Comparison of ENCODE assay signal across 20 mouse cellular contexts in genomic region chr12:71924978-71925529, GRCm38 (mm10).
DNase-seq lines count a peak whose midpoint lies in the region; ATAC-seq lines count a peak whose summit lies in the region.
"Had no signal": no experiment of that assay in that cellular context is flagged by ENCODE, and none has a peak within 500 bp of the region (broad histone marks: within the 10 kb centered on the region; RNA-seq: fewer than 3 reads in every experiment).

No protein-coding gene starts in this region.

- no peak overlapping the region for H3K4me2 ChIP-seq in heart, embryonic 14.5 days (ENCODE audit: low read length)
- H3K4me2 ChIP-seq in kidney, embryonic 15.5 days = no peak overlapping the region
- H3K4me2 ChIP-seq: embryonic facial prominence, embryonic 15.5 days; hindbrain, embryonic 13.5 days had no signal

- 0 out of 2 replicates have a peak, but pooled peaks cover 7% of the 10 kb centered on the region for H3K36me3 ChIP-seq in heart, embryonic 14.5 days (ENCODE audit: control insufficient read depth, insufficient read depth, low read length)
- no peaks in the 10 kb centered on the region for H3K36me3 ChIP-seq in kidney, embryonic 15.5 days
- H3K36me3 ChIP-seq: embryonic facial prominence, embryonic 15.5 days; forebrain, embryonic 10.5 days; hindbrain, embryonic 13.5 days had no signal

- 61% methylated on average over 9 of the region's 9 CpGs for WGBS in heart, embryonic 14.5 days
- 86% methylated on average over 9 of the region's 9 CpGs for WGBS in kidney, embryonic 15.5 days

- no peak for ATAC-seq in heart, embryonic 14.5 days (ENCODE audit: insufficient number of reproducible peaks, insufficient read depth, low FRiP score, low read depth)
- ATAC-seq in kidney, embryonic 15.5 days (replicated peaks; ENCODE audit: low FRiP score) = no peak
- peak; percentile 62 for ATAC-seq in megakaryocyte-erythroid progenitor cell, adult 5-6 weeks (replicated peaks; ENCODE audit: low FRiP score, low TSS enrichment, poor library complexity, severe bottlenecking)
- ATAC-seq: forebrain, embryonic 14.5 days; hindbrain, postnatal 0 days had no signal

- H3K4me1 ChIP-seq in heart, embryonic 14.5 days (ENCODE audit: control insufficient read depth in 2 of 2, insufficient read depth in 2 of 2, low read length in 2 of 2) = peaks cover 28 to 64% of the 10 kb centered on the region in 2 experiments
- H3K4me1 ChIP-seq in kidney, embryonic 15.5 days = peaks cover 20% of the 10 kb centered on the region; the same call in 1 of the 2 replicates

- H3K27me3 ChIP-seq in heart, embryonic 14.5 days (ENCODE audit: control insufficient read depth, insufficient read depth, low read length) = no peaks in the 10 kb centered on the region
- H3K27me3 ChIP-seq in kidney, embryonic 15.5 days = no peaks in the 10 kb centered on the region
- H3K27me3 ChIP-seq: embryonic facial prominence, embryonic 15.5 days; hindbrain, embryonic 13.5 days had no signal

- H3K27ac ChIP-seq in heart, embryonic 14.5 days (replicated peaks in 1 of 2; ENCODE audit: control insufficient read depth in 1 of 2, insufficient read depth in 1 of 2, low read depth in 2 of 2, low read length in 2 of 2) = peak overlapping the region; percentile 26 to 73; a peak in 2 of 4 replicates
- 0 out of 2 replicates have a peak overlapping the region, but pooled peaks have one; percentile 59 for H3K27ac ChIP-seq in kidney, embryonic 15.5 days
- H3K27ac ChIP-seq: embryonic facial prominence, embryonic 15.5 days; forebrain, embryonic 10.5 days; hindbrain, embryonic 13.5 days; hindbrain, postnatal 0 days had no signal

- no peak overlapping the region for H3K4me3 ChIP-seq in heart, embryonic 14.5 days (ENCODE audit: control insufficient read depth in 1 of 2, insufficient read depth in 1 of 2, low read depth in 1 of 2, low read length in 2 of 2)
- H3K4me3 ChIP-seq in kidney, embryonic 15.5 days (replicated peaks) = no peak overlapping the region
- H3K4me3 ChIP-seq: embryonic facial prominence, embryonic 15.5 days; erythroblast, embryonic 14.5 days; forebrain, embryonic 10.5 days; hindbrain, embryonic 13.5 days had no signal

- no peak for DNase-seq in heart, adult 8-10 months (ENCODE audit: low spot score)
- no peak for DNase-seq in kidney, postnatal 36 days
- DNase-seq in frontal cortex, postnatal 25 days (ENCODE audit: low spot score in 2 of 2) = no peak
- DNase-seq: adrenal gland, adult 2 months; adrenal gland, postnatal 36 days; cerebellum, adult 8-10 months; cerebellum, postnatal 14 days; embryo, embryonic 11 days; gastrocnemius, postnatal 36 days; heart, adult 11 months; kidney, adult 11 months had no signal

- no peak overlapping the region for H3K9ac ChIP-seq in heart, embryonic 14.5 days (ENCODE audit: low read length)
- no peak overlapping the region for H3K9ac ChIP-seq in kidney, embryonic 15.5 days
- H3K9ac ChIP-seq: embryonic facial prominence, embryonic 15.5 days; hindbrain, embryonic 13.5 days had no signal

- no peaks in the 10 kb centered on the region for H3K9me3 ChIP-seq in heart, embryonic 14.5 days (ENCODE audit: control insufficient read depth, low read length)
- no peaks in the 10 kb centered on the region for H3K9me3 ChIP-seq in kidney, embryonic 15.5 days (replicated peaks)
- H3K9me3 ChIP-seq: embryonic facial prominence, embryonic 15.5 days; forebrain, embryonic 10.5 days; hindbrain, embryonic 13.5 days had no signal
